Mouse (Mus musculus): ENCODE results near the gene Nr4a3.

Gene Nr4a3

DNA sequence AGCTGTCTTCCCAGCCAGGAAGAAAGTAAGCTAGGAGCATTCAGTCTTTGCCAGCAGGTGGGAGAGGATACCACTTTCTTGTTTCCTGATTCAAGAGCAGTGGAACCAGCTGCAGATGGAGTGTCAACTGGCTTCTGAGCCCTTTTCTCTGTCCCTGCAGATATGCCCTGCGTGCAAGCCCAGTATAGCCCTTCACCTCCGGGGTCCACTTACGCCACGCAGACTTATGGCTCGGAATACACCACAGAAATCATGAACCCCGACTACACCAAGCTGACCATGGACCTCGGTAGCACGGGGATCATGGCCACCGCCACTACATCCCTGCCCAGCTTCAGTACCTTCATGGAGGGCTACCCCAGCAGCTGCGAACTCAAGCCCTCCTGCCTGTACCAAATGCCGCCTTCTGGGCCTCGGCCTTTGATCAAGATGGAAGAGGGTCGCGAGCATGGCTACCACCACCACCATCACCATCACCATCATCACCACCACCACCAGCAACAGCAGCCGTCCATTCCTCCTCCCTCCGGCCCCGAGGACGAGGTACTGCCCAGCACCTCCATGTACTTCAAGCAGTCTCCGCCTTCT, 6.2 kb downstream of the Nr4a3 start:
- peak in 1 of 2 experiments; percentile 19 for DNase-seq

DNA sequence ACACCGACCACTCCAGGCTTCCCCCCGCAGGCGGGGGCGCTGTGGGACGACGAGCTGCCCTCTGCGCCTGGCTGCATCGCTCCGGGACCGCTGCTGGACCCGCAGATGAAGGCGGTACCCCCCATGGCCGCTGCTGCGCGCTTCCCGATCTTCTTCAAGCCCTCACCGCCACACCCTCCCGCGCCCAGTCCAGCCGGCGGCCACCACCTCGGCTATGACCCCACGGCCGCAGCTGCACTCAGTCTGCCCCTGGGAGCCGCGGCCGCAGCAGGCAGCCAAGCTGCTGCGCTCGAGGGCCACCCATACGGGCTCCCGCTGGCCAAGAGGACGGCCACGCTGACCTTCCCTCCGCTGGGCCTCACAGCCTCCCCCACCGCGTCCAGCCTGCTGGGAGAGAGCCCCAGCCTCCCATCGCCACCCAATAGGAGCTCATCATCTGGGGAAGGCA, 6.7 kb downstream of the Nr4a3 start:
- no peak for DNase-seq

DNA sequence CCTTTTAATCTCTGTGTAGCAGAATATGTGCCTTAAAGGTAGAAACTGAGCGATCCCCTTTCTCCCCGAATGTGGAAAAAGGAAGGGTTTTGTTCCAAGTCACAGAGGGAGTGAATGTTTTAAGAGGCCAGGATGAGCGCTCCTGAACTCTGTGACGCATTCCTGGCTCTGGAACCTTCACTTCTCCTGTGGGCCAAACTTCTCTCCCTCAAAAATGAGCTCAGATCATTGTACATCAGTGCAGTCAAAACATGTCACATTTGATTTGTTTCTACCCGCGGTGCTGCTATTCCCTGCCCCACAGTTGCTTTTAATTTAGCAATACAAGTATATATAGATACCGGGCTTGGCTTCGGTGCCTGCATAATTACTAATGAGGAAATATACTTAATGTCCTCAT, 16.8 kb downstream of the Nr4a3 start:
- DNase-seq: no peak

DNA sequence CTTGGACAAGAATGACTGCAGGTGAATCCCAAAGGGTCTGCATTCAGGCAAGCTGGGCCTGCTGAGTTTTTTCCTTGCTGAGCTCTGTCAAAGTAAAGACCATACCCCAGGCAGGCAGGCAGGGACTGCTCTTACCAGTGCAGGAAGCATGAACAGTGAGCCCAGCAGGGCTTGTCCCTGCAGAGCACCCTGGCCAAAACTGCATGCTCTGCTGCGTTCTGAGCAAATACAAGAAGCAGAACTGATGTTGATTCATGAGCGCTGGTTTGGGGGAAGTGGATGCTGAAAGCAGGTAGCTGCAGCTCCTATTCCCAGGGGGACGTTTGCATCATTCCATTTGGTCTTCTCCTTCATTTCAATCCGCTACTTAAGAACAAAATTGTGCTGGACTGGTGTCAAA, 19.4 kb downstream of the Nr4a3 start:
- peak; percentile 23 to 35 for DNase-seq

DNA sequence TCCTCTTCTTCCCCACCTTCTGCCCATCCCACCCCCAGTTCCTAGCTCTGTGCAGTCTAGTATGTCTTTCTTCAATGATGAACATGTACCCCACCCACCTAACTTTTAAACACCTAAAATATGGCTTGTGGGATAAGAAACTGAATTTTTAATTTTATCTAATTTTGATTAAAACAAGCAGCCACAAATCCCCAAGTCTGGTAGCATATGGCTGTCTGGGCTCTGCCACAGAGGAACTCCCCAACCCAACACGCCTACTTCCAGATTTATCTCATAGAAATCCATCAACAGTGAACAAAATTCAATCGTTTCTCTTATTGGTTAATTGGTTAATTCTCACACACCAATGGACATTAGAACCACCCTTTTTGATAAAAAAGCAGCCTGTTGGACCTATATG, 21.7 kb downstream of the Nr4a3 start:
- DNase-seq: no peak

DNA sequence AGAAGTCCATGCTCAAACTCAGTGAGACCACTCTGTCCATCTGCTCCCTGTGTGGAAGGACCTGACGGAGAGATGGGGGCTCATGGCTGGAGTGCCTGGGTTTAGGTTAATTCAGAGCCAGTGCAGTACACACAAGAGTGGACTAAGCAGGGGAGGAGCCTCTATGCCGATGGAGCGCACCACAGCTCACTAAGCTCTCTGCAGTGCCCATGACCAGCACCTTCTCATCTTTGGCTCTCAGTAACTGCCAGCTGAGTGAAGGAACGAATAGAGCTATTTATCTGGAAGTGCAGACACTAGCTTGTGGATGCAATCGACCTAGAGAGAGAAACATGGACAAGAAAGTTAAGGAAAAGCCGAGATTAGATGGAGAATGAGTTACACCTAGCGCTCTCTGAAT, 24.2 kb downstream of the Nr4a3 start:
- no peak for DNase-seq

DNA sequence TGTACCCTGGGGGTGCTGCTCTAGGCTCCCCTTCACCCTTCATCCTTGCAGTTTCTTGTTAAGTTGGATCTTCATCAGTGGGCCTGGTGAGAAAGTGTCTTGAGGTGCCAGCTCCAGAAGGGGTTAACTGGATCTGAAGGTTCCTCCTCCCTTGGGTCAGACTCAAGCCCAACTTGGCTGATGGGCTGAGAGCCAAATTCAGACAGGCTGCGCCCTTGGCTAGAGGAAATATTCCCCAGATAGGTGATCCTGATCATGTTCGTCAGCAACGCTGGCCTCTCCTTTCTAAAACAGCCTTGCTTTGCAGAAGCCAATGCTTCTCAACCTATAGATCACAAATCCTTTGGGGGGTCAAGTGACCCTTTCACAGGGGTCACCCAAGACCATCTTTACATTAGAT, 27.1 kb downstream of the Nr4a3 start:
- no peak for DNase-seq

DNA sequence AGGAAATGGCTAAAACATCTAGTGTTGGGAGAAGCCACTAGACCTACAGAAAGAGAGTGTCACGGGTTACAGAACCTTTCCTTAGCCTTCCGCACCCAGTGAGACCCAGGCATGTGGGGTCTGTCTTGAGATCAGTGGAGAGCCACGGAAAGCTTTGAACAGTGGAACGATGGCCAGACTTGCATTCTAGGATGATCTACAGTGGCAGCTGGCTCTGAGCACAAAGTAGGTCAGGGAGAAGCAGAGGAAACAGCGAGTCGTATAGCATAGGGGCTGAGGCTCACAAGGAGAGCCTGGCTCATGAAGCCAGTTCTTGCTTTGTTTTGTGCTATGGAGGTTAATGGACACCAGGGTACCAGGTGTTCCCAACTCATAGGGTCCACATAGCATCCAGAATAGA, 28.4 kb downstream of the Nr4a3 start:
- DNase-seq: no peak

DNA sequence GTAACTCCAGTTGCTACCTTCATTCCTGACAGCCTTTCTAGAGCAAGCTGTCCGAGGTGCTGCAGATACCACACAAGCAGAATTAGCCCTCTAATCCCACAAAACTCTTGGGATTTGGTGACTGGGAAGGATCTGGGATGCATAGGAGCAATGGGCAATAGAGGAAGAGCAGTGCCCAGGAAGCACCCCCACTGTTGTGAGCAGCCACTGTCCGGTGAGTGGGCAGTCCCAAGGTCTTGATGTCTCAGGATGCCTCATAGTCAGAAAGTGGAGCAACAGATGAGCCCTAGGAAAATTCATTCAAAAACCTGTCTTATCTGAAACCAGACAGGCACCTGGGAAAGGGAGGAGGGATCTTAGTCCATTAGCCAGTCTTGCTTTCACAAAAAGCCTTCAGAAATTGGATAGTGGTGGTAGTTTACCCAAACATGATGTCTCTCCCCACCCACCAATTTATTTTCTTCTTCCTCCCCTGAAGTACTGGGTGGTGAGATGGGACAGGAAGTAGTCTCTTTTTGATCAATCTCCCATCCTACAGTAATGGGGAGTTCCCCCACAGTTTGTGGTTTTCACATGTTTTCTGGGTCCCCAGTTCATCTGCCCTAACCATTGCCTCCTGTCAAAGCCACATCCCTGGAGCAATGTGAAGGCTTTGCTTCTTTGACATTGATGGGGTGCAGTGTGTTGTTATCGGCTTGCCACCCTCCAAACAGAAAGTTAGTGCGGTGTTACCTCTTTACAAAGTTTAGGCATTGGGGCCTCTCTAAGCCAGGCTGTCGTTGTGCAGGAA, 29.7 kb downstream of the Nr4a3 start:
- DNase-seq: peak; percentile 11 to 32

DNA sequence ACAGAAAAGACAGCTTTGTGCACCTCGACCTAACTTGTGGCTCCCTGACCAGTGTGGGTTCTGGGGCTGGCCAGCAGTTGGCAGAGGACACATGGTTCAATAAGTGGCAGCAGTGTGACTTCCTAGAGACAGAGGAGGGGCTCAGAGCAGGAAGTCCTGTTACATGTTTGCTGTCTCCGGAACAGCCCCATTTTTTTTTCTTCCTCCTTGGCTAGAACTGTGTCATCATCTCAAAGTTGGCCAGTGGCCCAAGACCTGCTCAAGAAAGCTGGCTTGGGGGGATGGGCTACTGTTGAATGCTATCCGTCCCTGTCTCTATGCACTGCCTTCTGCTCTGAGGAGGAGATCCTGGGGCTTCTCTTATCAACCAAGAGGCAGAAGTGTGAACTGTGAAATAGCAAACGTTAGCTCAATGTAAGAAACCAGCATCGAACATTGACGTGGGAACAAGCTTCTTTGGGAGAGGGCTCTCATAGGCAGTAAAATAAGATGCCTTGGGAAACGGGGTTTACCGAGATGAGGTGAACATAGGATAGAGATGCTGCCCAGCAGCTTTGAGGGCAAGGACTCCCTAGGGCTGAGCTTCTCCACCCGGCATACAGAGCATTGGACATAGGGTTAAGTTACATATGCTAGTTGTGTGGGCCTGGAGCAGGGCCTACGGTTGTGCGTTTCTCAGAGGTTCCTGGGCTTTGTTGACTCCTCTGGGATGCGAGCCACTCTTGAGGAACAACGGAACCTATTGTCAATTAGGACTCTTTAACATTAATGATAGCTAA, 31.9 kb downstream of the Nr4a3 start:
- DNase-seq: peak; percentile 8 to 25

DNA sequence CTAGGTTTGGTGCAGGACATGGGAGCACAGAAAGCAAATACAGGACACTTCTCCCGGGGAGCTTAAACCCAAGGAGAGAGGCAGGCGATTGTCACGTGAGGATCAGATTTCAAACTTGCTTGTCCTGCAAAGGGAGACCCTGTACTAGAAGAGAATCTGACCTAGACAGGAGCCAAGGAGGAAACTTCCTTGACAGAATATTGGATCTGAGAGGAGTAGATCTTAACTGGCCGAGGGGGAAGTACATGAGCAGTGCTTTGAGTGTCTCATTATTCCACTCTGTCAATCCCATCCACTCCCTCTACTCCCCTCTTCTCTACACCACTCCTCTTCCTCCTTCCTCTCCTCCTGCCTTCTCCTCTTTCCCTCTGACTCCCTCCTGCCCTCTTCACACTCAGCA, 33.3 kb downstream of the Nr4a3 start:
- no peak for DNase-seq

DNA sequence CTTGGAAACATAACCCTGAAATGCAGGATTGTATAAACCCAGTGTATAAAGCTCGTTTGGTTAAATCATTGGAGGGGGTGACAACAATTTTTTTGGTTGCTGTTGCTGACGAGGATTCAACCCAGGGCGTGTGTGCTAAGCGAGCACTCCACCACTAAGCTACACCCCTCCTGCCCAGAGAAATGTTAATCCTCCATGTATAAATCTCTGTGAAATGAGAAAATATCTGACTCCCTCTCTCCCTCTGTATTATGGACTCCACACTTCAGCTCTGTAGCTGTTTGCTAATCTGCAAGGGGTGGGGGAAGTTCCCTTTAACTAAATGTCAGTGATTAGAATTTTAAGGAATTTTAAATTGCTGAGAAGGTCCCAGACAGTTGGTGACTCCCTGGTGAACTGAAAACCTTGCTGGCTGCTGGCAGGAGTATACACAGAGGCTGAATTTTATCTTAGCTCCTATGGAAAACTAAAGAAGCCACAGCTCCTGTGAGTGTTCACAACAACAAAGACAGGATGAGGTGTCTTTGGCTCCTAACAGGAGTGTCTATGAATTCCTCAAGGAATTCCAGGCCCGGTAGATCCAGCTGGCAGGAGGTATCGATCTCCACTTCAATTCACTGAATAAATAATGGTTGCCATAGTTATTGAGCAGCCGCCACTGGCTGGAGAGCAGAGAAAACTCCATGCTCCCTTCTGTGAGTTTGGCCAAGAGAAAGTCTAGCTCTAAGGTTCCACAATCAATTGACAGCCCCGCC, 34.5 kb downstream of the Nr4a3 start:
- no peak for DNase-seq

DNA sequence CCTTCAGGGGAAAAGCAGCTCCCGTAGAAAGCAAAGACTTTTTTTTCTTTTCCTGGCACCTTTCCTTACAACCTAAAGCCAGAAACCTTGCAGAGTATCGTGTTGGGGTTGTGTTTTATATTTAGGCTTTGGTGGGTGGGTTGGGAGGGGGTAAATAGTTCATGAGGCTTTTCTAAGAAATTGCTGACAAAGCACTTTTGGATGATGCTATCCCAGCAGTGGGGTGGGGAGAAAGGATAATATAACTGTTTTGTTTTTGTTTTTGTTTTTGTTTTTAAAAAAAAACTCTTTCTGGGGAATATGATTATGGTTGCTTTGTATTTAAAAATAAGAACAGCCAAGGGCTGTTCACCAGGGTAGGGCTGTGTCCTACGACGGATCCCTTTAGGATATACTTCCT, 38.5 kb downstream of the Nr4a3 start:
- no peak for DNase-seq

DNA sequence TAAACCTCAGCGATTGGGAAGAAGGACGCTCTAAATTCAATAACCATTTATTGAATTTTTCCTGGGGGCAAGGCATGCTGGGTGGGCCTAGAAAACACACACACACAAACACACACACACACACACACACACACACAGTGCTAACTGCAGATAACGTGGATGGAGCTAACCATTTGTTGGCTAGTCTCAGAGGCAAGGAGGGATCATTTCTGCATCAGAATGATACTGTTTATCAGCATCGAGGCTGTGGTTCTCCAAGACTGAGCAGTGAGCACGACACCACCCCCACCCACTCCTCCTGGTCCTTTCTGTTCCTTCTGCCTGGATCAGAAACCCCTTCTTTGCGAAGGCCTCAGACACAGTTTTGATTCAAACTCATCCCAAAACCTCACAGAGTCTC, 41.7 kb downstream of the Nr4a3 start:
- DNase-seq: no peak

DNA sequence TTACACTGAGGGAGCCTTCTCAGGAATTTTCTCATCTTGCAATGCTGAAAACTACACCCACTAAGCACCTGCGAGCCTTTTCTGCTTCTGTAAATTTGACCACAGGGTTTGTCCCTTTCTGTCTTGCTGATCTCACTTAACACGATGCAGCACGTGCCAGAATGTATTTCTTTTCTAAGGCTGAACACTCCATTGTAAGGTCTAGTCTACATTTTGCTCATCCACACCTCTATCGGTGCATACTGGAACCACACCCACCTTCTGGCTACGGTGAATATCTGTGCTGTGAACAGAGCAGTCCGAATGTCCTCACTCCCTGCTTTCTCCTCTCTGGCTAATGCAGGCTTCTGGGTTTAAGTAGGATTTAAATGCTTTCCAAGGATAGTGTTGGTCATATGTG, 42.5 kb downstream of the Nr4a3 start:
- no peak for DNase-seq

DNA sequence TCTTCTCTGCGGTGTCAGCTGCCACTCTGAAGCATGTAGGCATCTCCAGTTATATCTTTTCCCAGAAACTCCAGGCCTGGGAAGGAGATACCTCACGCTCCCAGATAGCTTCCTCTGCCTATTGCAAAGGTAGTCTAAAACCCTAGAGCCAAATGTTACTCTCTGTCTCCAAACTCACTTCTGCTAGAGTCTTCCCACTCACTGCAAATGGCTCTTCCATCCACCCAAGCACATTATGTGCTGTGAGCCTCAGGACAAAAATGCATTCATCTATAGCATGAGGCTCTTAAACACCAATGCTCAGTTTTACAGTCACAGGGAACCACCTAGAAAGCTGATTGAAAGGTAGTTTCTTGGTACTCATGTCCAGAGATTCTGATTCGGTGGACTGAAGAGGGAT, 48.3 kb downstream of the Nr4a3 start:
- DNase-seq: no peak

DNA sequence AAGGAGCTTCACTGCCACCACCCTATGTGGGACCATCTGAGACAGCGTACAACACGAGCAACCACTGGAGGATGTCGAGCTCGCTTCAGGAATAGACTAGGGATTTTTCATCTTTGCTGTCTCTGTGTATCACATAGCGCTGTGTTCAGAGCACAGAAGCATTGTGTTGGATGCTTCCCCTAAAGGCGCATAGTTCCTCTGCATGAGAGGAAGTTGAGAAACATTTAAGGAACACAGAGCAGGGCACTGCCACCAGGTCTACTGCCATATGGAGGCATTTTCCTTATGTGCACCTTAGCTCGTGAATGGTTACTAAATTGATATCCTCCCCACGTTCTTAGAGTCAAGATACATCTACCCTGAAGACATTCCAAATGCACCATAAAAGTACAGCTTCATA, 55.3 kb downstream of the Nr4a3 start:
- DNase-seq: no peak

DNA sequence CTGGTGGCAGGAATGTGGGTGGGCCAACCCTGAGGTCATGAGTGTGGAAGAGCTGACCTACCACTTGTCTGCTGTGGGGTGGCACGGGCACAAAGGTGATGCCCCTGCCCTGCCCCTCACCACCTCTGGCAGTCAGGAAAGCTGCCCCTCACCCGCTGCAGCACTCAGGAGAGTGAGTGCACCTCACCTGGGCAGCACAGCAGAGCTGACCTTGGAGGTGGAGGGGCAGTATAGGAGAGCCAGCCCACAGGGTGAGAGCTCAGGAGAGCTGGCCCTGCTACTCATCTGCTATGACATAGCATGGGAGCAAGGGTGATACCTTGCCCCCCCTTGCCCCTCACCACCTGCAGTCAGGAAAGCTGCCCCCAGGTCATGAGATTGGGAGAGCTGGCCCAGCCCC, 57.0 kb downstream of the Nr4a3 start:
- no peak for DNase-seq

DNA sequence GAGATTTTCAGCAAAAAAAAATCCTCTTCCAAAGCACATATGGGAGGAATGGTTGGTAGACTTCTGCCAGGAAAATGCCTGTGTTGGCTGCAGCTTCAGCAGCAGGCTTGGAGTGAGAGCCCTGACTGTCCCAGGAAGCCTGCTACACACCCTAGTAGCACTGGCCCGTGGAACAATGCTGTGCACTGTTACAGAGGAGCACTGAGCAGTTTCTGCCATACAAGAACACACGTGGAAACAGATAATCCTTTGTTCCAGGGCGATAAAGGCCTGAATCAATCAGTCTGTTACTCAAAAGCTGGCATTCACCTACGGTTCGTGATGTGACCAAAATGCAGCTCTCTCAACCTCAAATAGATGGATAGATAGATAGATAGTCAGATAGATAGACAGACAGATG, 60.4 kb downstream of the Nr4a3 start:
- no peak for DNase-seq

DNA sequence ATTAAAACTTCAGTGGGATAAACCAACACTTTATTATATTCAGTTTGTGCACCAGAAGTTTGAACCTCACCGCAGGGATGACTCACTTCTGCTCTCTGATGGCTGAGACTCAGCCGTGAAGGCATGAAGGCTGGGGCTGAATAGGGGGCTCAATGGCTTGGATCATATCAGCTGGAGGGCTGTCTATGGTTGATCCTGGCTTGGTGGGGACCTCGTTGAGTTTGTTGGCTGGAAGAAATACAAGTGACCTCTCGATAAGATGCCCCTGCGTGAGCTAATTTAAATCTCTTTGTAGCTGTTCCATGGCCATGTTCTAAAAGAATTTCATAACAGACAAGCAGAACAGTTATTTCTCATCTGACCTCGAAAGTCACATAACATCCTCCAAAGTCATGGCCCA, 62.1 kb downstream of the Nr4a3 start:
- no peak for DNase-seq

DNA sequence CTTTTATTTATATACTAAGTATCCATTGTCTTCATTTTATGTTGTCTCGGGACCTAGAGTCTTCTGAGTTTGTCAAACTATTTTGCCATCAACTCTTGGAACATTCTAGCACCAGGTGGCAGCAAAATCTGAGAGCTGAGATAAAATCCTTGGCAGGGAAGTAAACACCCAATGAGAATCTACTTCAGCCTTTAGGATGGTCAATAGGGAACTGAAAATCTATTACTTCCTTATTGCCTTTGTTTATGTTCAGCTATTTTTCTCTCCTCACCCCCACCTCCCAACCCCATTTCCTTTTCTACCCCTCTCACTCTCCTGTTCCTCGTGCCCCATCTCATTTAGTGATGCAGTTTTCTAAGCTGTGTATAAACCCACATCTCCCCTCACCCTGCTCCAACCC, 63.6 kb downstream of the Nr4a3 start:
- peak; percentile 56 to 62 for DNase-seq

DNA sequence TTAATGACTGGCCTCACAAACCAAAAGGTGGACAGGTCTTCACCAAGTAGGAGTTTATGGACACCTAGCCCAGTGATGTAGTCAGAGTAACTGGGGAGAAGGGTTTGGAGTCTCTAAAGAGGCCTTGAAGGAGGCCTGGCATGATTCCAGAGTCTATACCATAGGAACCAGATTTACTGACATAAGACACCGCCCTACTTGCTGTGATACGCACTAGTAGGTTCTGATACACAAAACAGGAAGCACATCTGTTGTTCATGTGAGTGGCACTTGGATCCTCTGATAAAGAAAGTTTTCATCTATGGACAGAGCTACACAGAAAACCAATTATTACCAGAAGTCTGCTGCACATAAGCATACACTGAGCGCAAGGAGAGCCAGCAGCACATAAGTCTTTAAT, 65.4 kb downstream of the Nr4a3 start:
- peak; percentile 46 to 54 for DNase-seq

DNA sequence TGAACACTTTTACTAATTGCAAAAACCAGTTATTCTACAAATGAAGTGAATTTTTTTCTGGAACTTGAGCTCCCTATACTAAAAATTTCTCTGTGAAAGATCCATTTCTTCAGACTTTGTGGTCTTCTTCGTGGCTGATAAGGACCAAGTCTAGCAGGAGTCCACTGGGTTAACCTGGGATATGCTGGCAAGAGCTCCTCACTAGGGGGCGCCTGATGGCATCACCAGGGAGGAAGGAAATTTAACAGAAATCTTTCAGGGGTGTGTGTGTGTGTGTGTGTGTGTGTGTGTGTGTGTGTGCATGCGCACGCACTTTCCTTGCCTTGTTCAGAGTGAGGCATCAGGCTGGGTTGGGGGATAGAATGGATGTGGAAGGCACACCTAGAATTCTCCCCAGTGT, 71.2 kb downstream of the Nr4a3 start:
- DNase-seq: peak; percentile 75 to 78
